Mouse (Mus musculus): ENCODE results near the gene Amer1.

Gene Amer1

DNA sequence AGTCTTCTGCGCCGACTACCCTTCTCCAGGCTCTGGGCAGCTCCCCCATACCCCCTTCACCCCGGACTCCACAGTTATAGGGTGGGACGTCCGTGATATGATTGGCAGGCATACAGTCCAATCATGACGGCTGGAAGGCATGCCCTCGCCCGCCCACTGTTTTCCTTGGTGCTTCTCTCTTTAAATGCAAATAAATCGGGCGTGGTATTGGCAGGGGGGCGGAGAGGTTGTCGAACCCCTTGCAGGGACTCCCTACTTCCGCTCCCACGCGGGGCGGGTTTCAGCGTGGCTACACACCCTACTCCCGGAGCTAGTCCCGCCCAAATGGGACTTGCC lies at the start of gene Amer1:
Amer1 (minus strand) TSS at position 97 of the 336 bp plus-strand sequence.
- peak; percentile 87 to 91 for DNase-seq (ENCODE audit: low spot score in 2 of 2)

DNA sequence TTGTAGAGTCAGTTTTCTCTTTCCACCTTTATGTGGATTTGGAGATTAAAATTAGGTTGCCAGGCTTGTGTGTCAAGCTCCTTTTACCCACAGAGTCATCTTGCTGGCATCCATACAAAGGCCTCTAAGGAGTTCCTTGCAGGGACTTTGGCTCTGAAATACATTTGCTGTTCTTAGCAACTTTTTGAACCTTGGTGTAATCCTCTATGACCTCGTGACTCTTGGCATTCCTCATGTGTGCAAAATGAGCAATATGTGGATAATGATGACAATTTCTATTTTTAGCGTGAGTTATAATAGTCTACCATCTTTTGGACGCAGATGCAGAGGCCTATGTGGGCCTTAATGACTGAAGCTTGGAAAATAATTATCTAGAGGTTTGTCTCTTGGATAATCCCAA lies 12.5 kb upstream of the Amer1 start:
- DNase-seq (ENCODE audit: low spot score in 2 of 2): no peak

DNA sequence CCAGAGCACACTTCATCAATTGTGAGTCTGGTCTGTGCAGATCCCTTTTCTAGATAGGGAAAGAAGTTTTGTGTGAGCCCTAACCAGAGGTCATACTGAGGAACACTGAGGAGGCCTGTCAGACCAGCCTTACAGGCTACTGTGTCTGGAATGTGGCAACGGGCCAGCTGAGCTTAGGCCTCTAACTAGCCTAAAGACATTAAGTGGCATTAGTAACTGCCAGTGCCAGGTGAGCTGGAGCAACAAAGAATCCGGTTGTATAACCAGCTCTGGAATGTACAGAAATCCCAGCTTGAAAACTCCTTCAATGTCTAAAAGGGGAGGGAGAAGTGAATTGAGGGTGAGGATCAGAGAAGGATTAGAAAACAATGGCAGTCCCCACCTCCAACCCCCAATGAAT lies 1.2 kb upstream of the Amer1 start:
- DNase-seq (ENCODE audit: low spot score in 2 of 2): peak; percentile 32 to 33

DNA sequence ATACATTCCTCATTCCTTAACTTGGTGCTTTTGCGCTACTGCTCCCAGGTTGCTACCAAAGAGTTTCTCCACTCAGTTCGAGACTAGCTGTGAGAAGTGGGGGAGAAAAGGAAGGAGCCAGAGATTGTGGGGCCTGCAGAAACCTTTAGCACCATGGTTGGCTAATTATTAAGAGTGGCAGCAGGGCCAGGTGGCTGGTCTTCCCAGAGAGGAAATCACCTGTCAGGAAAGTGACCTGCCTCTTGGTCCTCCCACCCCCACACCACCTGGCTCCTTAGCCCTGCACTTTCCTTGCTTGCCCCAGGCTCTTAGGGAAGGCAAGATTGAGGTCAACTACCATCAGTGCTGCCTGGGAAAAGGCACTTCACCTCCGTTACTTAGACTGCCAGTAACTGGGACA lies 469 bp upstream of the Amer1 start:
- DNase-seq (ENCODE audit: low spot score in 2 of 2): no peak

DNA sequence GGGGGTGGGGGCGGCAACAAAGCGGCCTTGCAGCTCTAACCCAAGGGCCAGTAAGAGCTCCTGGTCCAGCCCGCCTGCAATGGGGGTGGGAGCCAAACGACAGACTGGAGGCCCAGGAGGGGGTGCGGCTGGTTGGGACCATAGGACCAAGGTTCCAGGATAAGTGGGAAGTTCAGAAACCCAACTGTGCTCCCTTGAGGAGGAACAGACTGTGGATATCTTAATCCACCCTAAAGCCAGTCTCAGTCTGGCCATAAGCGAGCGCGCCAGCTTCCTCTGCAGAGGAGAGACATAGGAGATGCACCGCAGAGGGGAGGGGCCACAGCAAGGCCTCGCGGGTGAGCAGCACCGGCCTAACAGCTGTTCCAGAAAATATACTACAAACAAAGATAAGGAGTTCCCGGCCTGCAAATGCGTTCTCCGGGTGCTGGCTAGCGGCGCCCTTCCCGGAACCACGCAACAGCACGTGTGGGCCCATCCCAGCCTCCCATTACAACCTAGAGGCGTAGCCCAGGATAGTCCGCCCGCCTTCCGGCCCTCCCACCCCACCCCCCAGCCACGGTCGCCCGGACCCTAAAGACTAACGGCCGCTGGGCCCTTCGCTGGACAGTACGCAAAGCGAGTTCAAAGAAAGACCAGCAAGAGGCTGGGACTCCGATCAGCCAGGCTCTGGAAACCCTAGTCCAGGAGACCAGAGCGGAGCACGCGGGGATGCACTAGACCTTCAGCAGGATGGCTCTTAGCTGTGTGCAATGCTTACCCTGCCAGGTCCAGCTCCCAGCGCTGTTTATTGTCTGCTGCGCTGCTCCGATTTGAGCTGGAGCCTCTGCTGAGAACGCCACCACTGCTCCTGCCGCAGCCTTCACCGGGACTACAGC lies 535 bp downstream of the Amer1 start:
- peak; percentile 23 to 36 for DNase-seq (ENCODE audit: low spot score in 2 of 2)

- no peak for DNase-seq (ENCODE audit: low spot score in 2 of 2)
Measured at GRCm38 (mm10) chrX:95443390-95443789, 1.3 kb downstream of the Amer1 start.

DNA sequence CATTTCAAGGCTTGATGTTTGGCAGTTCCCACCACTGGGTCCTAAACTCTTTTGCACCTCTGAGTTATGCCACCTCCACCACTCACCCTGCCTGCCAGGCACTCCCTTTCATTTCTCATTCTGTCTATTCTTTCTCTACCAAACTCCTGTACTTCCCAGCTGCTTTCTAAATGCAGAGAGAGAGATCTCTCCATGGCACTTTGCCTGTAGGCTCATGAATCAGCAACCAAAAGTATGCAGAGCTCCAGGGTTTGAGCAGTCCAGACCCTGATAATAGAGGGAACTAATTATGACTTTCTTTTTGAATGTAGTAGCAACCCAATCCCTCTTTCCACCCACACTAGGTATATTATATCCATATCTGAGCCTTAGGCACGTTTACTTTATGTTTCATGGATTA lies 2.4 kb downstream of the Amer1 start:
- no peak for DNase-seq (ENCODE audit: low spot score in 2 of 2)

DNA sequence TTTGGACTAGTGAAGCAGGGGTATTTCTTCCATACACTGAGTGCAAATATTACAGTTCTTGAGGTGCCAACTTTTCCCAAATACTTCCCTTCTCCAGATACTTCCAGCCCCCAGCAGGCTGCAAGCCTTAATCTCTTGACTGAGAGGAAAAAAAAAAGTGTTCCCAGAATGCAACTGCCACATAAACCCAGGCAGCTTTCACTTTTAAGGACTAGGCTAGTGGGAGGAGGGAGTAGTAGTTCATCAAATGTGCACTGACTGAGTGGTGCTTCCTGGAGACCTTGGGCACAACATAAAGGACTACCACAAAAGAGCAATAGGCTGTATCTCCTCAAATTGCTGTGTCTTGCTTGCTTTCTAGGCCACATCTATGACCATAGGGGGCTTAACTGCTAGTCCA lies 3.4 kb downstream of the Amer1 start:
- no peak for DNase-seq (ENCODE audit: low spot score in 2 of 2)

DNA sequence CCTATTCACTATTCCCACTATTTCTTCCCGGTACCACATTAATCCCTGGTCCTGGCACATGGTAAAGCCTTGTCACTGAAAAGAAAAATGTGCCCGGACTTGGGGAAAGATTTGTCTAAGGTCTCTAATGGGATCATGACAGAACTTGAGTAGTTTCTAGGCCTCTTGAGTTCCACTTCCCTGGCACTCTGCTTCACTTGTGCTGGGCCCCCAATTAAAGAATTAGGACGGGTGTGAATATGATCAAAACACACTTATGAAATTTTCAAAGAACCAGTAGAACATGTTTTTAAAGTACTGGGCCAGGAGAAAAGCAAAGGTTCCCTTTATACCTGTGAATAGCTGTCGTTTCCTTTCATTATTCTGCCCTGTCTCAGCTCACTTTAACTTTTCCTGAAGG lies 6.2 kb downstream of the Amer1 start:
- DNase-seq (ENCODE audit: low spot score in 2 of 2): no peak

DNA sequence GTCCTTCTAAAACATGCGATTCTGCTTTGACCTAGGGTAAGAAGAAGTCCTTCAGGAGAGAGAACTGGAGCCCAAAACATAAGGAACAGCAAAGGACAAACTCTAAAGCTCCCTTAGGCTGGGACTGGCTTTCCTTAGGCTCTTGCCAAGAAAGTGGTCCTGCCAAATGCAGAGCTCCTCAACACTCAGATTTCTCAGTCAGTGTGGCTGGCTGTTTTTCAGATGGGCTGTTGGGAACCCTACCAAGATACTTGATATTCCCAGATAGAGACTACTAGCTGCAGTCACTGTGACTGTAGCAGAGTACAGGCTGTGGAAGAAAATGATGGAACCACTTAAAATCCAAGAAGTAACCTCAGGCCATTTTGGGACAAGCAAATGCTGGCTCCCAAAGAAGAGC lies 7.4 kb downstream of the Amer1 start:
- peak in 1 of 2 experiments; percentile 20 for DNase-seq (ENCODE audit: low spot score in 2 of 2)

DNA sequence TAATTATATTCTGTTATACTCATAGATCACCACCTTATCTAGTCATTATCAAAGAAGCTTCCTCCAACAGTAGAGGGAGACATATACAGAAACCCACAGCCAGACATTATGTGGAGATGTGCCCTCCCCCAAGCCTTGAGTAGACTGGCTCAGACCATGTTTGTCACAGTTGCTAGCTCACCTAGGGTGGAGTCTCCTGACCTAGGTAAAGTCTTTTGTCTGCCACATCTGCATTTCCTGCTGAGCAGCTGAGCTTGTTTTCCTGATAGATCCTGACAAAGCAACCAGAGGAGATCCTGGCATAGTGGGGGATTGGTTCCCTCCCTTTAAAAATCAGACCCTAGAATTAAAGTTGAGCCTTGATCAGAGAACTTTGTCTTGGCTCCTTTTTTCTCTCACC lies 71.6 kb downstream of the Amer1 start:
- no peak for DNase-seq (ENCODE audit: low spot score in 2 of 2)

Measured in urinary bladder, postnatal 36 days (tissue).